Mouse (Mus musculus) kidney, postnatal 10 days (tissue): ENCODE data around the gene Rad51ap1.

Experiments used
- DNase-seq: peaks from one replicate; pipeline ENCODE4 v3.0.0; 2021; ENCODE audit warnings: mixed read lengths

The Rad51ap1 gene

DNA sequence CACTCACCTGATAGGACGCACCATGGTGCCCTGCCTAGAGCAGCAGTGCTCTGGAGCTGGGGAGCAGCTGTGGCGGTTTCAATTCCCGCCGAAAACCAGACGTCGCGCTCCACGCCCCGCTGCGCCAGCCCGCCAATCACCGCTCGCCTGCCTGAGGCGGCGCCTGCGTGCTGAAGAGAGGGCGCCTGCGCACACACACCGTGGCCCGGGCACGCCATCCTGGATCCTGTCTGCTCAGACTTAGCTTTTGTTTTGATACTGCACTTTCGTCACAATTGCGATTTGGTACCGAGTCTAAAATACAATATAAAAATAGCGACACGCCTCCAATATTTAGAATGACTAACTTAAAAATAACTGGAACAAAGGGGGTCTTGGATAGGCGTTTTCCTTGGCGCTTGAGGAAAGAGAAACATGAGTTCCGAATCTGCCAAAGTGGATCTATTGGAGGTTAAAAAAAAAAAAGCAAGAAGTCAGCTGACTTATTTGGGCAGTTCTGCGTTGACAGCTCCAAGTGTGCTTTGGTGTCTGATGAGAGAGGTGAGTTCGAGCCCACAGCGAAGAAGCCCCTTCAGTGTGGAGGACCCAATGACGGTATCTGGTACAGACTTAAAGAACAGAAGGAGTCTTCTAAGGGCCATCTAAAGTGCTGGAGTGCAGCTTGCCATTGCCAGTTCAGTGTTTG is at the start of gene Rad51ap1, which contains the start of gene D6Wsu163e:
Gene Rad51ap1 (minus strand): TSS at position 101 of the 685 bp plus-strand sequence.
Gene D6Wsu163e (plus strand): TSS at position 476 of the 685 bp plus-strand sequence.
- peak; percentile 97 for DNase-seq

DNA sequence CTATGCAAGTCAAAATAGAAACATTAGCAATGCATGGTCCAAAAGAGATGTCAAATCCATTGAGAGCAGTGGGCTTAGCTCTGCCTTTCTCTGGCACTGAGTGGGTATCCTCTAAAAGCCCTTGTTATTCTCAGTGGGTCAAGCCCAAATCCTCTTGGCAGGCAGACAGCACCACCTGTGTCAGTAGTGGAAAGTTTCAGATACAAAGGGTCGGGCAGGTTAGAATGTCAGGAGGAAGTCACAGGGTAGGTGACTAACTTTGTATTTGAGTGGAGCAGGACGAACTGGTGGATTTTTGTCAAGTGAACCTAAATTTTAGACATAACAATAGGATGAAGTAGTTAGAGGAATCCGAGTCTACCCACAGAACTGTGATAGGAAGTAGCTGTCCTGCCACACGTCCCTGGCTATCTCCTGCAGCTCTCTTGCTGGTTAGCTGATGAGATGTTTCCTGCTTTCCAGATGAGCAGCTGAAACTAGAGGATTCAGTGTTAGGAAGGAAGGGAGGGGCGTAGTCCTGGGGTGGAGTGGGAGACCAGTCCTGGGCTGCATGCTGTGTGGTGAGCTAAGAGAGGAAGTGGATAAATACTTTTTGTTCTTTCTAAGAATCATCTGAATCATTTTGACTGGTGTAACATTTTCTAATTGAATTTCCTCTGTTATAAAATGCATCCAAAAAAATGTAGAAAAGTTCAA is 42.3 kb upstream of the Rad51ap1 start:
- DNase-seq, result peak; percentile 46

DNA sequence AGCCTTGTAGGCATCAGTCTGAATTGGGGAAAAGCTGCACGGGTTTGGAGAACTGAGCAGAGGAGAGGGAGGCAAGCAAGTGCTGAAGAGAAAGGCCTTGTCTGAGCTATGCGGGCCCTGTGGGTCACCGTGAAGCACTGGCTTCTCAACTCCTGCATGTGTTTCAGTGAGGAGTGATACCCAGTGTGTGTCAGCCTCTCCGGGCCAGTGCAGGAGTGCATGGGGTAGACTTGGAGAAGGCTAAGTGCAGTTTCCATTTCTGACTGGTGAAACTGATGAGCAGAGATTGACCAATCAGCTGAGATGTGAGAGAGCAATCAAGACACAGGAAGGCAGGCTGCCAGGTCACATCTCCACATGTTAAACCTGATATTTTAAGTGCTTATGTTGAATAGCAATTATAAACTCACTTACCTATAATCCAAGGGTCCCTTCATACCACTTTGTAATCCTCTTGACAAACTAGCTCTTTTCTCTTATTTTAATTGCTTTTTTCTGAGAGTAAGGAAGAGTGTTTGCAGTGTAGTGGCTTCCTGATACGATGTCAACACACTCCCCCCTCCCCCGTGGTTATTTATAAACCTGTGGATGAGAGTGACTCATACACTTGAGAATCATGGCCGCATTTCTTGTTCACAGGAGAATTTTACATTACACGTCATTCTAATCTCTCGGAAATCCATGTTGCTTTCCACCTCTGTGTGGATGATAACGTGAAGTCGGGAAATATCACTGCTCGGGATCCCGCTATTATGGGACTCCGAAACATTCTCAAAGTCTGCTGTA is 27.0 kb upstream of the Rad51ap1 start:
- DNase-seq, result no peak

- DNase-seq, result no peak
Measured at GRCm38 (mm10) chr6:126963426-126963825, 24.0 kb upstream of the Rad51ap1 start.

- DNase-seq, result no peak
Measured at GRCm38 (mm10) chr6:126962709-126963108, 23.3 kb upstream of the Rad51ap1 start.

GRCm38 (mm10) chr6:126961371-126962018 is 22.1 kb upstream of the Rad51ap1 start:
- DNase-seq, result no peak

DNA sequence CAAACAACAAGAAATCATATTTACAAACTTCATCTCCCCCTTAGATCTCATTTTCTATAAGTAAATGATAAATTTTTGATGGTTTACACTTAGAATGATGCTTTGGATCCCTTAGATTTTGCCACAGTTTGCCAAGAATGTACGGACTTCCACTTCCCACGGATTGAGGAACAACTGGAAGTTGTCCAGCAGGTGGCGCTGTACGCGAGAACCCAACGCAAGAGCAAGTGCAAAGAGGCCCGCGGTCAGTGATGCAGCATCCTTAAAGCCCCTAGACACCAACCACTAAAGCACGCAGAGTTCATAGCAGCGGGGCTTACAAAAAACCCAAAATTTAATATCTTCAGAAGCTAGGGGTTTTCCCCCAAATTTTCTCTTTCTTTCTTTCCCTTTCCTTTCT is 16.3 kb upstream of the Rad51ap1 start:
- peak; percentile 91 for DNase-seq

DNA sequence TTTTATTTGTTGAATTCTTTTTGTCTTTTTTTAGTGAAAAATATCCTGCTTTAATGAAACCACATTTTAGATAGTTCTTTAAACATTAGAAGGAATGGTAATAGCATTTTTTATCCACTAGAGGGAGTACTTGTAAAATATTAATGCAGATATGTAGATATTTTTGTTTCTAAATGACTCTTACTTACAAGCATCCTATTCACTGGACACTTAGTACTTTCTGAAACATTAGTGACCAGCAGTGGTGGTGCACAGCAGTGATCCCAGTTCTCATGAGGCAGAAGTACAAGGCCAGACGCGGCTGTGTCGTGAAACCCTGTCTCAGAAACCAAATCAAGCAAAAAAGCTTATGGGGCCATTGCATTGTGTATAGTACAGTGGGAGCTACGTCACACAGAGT is 8.9 kb upstream of the Rad51ap1 start:
- no peak for DNase-seq

- no peak for DNase-seq
Measured at GRCm38 (mm10) chr6:126940451-126940850, 1.1 kb upstream of the Rad51ap1 start.

DNA sequence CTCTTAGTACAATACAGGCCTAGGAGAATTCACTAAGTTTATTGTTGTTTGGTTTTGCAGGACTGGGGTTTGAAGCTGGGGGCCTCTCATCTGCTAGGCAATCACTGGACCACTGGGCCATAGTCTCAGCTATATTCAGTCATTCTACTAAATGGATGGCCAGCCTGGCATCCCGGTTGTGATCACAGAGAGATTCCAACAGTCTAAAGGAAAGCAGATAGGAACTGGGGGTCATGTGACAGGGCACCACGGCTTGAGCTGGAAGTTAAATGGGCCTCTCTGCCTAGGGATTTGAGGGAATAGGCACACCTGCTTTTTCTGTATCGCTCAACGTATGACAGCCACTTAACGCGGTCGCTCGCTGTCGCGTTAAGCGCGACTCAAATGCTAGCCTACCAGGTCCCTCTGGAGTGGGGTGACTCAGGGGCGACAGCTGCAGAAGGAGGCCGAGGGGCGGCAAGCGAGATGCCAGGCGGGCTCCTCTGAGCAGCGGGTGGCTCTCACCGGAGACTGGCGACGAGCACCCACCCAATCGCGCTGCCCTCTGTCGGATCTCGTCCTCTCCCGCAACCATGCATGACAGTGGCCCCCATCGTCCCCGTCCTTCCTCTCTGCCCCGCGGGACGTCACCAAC is 417 bp downstream of the Rad51ap1 start:
- no peak for DNase-seq

DNA sequence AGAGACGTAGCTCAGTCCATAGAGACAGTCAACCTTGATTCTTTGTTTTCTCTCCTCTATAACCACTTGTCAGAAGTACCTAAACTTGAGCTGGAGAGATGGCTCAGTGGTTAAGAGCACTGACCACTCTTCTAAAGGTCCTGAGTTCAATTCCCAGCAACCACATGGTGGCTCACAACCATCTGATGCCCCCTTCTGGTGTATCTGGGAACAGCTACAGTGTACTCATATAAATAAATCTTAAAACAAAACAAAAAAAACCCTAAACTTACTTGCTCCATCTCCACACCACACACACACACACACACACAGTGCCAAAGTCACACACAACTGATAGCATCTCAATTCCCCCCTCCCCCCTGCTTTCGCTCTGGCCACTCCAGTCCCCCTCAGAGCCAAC is 1.3 kb downstream of the Rad51ap1 start:
- DNase-seq, result no peak

- DNase-seq, result no peak
Measured at GRCm38 (mm10) chr6:126932896-126933295, 6.5 kb downstream of the Rad51ap1 start.

GRCm38 (mm10) chr6:126921111-126921881 is 18.1 kb downstream of the Rad51ap1 start, which contains the start of gene Dyrk4:
Dyrk4 (minus strand) TSS chr6:126921839.
- DNase-seq, result peak; percentile 50

DNA sequence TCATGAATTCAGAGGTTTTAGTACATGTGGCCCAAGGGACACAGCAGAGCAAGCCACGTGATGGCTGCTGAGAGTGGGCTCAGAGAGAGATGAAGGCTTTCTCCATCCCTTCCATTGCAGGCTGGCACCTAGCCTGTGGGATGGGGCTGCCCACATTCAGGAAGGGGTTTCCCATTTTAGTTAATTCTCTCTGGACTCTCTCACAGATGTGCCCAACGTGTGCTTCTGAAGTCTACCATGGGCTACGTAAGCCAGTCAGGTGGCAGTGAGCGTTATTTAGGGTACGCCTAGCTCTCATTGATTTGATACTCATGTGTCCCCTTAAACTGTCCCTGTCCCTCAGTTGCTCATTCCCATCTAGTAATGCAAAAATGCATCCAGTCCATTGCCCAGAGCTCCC is 24.5 kb downstream of the Rad51ap1 start:
- DNase-seq, result no peak

DNA sequence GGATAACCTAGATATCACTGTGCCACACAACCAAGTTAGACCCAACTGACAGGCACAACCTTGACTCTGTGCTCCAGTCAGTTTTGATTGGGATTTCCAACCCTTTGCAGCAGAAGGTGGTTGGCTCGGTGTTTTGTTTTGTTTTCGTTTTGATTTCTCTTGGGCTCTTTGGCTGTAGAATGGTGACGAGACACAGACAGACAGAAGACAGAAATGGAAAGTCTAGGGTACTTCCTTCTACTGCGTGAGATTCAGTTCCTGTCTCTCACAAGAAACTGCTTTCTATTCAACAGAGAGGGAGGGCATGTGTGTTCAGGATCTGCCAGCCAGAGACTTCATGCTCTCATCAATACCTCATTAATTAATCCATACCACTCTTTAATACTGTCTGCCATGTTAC is 28.7 kb downstream of the Rad51ap1 start:
- DNase-seq, result no peak

DNA sequence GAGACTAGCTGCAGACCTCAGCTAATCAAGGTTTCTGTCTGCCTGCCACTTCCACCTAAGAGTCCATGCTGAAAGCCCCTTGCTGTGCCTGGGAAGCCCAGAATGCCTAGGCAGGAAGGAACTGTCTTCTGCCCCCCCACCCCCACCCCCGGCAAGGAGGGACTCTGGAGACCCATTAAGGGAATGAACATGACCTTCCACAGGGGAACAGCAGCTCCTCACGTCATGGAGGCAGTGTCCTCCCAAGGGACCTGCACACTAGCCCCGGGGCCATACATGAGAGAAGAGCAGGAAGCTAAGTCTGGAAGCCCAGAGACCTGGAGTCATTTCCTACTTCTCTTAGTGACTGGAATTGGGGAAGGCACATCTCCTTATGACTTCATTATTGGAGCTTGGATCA is 31.5 kb downstream of the Rad51ap1 start:
- DNase-seq, result no peak

DNA sequence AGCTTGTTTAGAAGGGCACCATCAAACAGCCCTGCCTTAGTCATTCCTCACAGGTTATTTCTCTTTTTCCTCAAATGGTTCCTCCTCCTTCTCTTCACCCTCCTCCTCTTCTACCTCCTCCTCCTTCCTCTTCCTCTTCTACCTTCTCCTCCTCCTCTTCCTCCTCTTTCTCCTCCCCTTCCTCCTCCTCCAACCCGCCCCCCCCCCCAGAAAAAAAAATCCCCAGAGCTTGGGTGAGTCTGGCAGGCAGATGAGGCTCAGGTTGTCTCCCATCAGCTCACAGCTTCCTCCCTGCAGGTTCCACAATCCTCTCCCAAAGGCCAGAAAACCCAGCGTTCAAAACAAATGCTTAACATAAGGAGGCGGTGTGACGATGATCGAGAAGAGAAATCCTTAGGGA is 32.0 kb downstream of the Rad51ap1 start:
- no peak for DNase-seq

DNA sequence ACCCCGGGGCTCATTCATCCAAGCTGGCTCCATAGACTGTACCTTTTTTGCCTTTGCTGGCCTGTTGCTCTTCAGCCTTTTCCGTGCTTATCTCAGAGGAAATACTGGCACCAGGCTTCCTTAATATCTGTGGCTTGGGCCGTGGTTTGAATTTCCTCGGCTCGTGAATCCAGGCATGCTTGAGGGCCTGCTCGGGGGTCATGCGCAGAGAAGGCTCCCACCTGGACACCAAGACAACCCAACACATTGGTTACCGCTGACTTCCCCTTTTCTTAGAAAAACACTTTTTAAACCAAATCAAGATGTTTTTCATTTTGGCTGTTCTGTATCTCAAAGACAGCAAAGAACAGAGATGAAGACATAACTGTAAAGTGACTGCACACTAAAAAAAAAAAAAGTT is 62.3 kb downstream of the Rad51ap1 start:
- DNase-seq, result no peak
